Mouse (Mus musculus) brown adipose tissue, adult 24 weeks (tissue): ENCODE data around the gene Mpz. TPM values are rescaled to one million over a fixed set of nuclear protein-coding genes. Genes with fewer than 3 reads are reported as not detected.
"Not testable (repeated sequence)": the region's sequence is repeated elsewhere in the genome, so short reads cannot be mapped to it uniquely, and the experiment has no call there.

ENCODE experiments used
- H3K27ac ChIP-seq: fragments of 200-500 bp; replicated peaks from 2 replicates; pipeline ENCODE4 v1.5.1; 2012; ENCODE audit warnings: low read depth, mild to moderate bottlenecking, low read length
- H3K4me1 ChIP-seq: fragments of 200-500 bp; 2 replicates; pipeline ENCODE4 v1.6.1; 2012; ENCODE audit warnings: low read length, mixed read lengths; ENCODE audit not compliant: control insufficient read depth, insufficient read depth, insufficient read length
- H3K4me3 ChIP-seq: fragments of 200-500 bp; 2 replicates; pipeline ENCODE4 v1.5.1; 2012; ENCODE audit warnings: low read depth, mild to moderate bottlenecking, low read length, moderate library complexity; ENCODE audit not compliant: insufficient read depth
- polyA plus RNA-seq: library from polyadenylated mRNA; stranded (reverse); fragments of >200 nt; gene quantifications from 2 replicates; pipeline ENCODE4 v1.2.4, GENCODE M21; 2012; ENCODE audit not compliant: missing spikeins, insufficient read depth, insufficient read length

The Mpz gene
- polyA plus RNA-seq, 1 experiment = 4.6 TPM

GRCm38 (mm10) chr1:171118269-171118684 lies 32.2 kb upstream of the Mpz start:
- Histone ChIP-seq H3K27ac (no peak overlapping the region), H3K4me1 (no peaks in the 10 kb centered on the region), H3K4me3 (no peak overlapping the region)

- H3K4me3 ChIP-seq = no peak overlapping the region
- H3K27ac ChIP-seq = no peak overlapping the region
- no peaks in the 10 kb centered on the region for H3K4me1 ChIP-seq
Observed at GRCm38 (mm10) chr1:171118996-171119395, 31.5 kb upstream of the Mpz start.

- no peak overlapping the region for H3K27ac ChIP-seq
- no peak overlapping the region for H3K4me3 ChIP-seq
- no peaks in the 10 kb centered on the region for H3K4me1 ChIP-seq
Observed at GRCm38 (mm10) chr1:171119405-171119804, 31.1 kb upstream of the Mpz start.

- Histone ChIP-seq H3K4me1 (no peaks in the 10 kb centered on the region), H3K4me3 (no peak overlapping the region), H3K27ac (no peak overlapping the region)
Observed at GRCm38 (mm10) chr1:171120893-171121292, 29.6 kb upstream of the Mpz start.

GRCm38 (mm10) chr1:171121839-171122238 lies 28.7 kb upstream of the Mpz start:
- no peak overlapping the region for H3K4me3 ChIP-seq
- H3K27ac ChIP-seq = no peak overlapping the region
- H3K4me1 ChIP-seq = no peaks in the 10 kb centered on the region

GRCm38 (mm10) chr1:171122932-171123331 lies 27.6 kb upstream of the Mpz start:
- Histone ChIP-seq H3K4me1 (no peaks in the 10 kb centered on the region), H3K27ac (no peak overlapping the region)

GRCm38 (mm10) chr1:171124398-171124797 lies 26.1 kb upstream of the Mpz start:
- Histone ChIP-seq H3K27ac (no peak overlapping the region), H3K4me3 (no peak overlapping the region), H3K4me1 (no peaks in the 10 kb centered on the region)

More at GRCm38 (mm10) chr1:171122932-171123331, 27.6 kb upstream of the Mpz start:
- H3K4me3 ChIP-seq = no peak overlapping the region

GRCm38 (mm10) chr1:171129251-171129650 lies 21.3 kb upstream of the Mpz start:
- Histone ChIP-seq H3K27ac (no peak overlapping the region), H3K4me3 (no peak overlapping the region), H3K4me1 (0 out of 2 replicates have a peak, but pooled peaks cover 3% of the 10 kb centered on the region)

GRCm38 (mm10) chr1:171130971-171131370 lies 19.5 kb upstream of the Mpz start:
- no peak overlapping the region; the same call in 1 of the 2 replicates for H3K27ac ChIP-seq
- no peak overlapping the region for H3K4me3 ChIP-seq
- 0 out of 2 replicates have a peak, but pooled peaks cover 3% of the 10 kb centered on the region for H3K4me1 ChIP-seq

- no peak overlapping the region for H3K4me3 ChIP-seq
- no peak overlapping the region for H3K27ac ChIP-seq
- H3K4me1 ChIP-seq = 0 out of 2 replicates have a peak, but pooled peaks cover 3% of the 10 kb centered on the region
Observed at GRCm38 (mm10) chr1:171135600-171135999, 14.9 kb upstream of the Mpz start.

GRCm38 (mm10) chr1:171137486-171138155 lies 12.9 kb upstream of the Mpz start:
- H3K4me1 ChIP-seq, H3K4me3 ChIP-seq, H3K27ac ChIP-seq: not testable (repeated sequence)

GRCm38 (mm10) chr1:171142981-171143380 lies 7.5 kb upstream of the Mpz start:
- not testable (repeated sequence) for H3K4me3 ChIP-seq, H3K4me1 ChIP-seq, H3K27ac ChIP-seq

GRCm38 (mm10) chr1:171150838-171151391 lies 404 bp downstream of the Mpz start:
- Histone ChIP-seq H3K4me3 (peak overlapping the region; percentile 71), H3K27ac (peak overlapping the region; percentile 75), H3K4me1 (no peaks in the 10 kb centered on the region; the same call in 1 of the 2 replicates)

GRCm38 (mm10) chr1:171151966-171152365 lies 1.5 kb downstream of the Mpz start:
- no peak overlapping the region for H3K27ac ChIP-seq
- no peaks in the 10 kb centered on the region; the same call in 1 of the 2 replicates for H3K4me1 ChIP-seq
- H3K4me3 ChIP-seq = no peak overlapping the region

GRCm38 (mm10) chr1:171156644-171157043 lies 6.1 kb downstream of the Mpz start:
- no peak overlapping the region for H3K4me3 ChIP-seq
- H3K4me1 ChIP-seq = no peaks in the 10 kb centered on the region
- H3K27ac ChIP-seq = no peak overlapping the region

- H3K4me3 ChIP-seq = no peak overlapping the region
- no peaks in the 10 kb centered on the region for H3K4me1 ChIP-seq
- no peak overlapping the region for H3K27ac ChIP-seq
Observed at GRCm38 (mm10) chr1:171157965-171158364, 7.5 kb downstream of the Mpz start.
